Mouse (Mus musculus): ENCODE data around the gene Fgfrl1.

GRCm38 (mm10) chr5:108708981-108709731 lies 17.0 kb downstream of the Fgfrl1 start:
- no peak for TF ChIP-seq CTCF (IDR thresholded peaks at IDR 0.05; ENCODE audit: insufficient read depth, low read depth, low read length)
- TF ChIP-seq POLR2A (IDR thresholded peaks at IDR 0.05; ENCODE audit: insufficient read depth, low read depth, low read length): no peak
